Mouse (Mus musculus): ENCODE data around the gene Atxn1.

Atxn1 gene

GRCm38 (mm10) chr13:45734531-45734930 is 230.3 kb downstream of the Atxn1 start:
- no peak for DNase-seq (ENCODE audit: low read depth in 1 of 2, low spot score in 2 of 2)

- DNase-seq (ENCODE audit: low read depth in 1 of 2, low spot score in 2 of 2), result no peak
These were observed 232.2 kb downstream of the Atxn1 start for GRCm38 (mm10) chr13:45732590-45732989.

- no peak for DNase-seq (ENCODE audit: low read depth in 1 of 2, low spot score in 2 of 2)
These were observed 237.9 kb downstream of the Atxn1 start for GRCm38 (mm10) chr13:45726917-45727316.

GRCm38 (mm10) chr13:45726181-45726580 is 238.6 kb downstream of the Atxn1 start:
- no peak for DNase-seq (ENCODE audit: low read depth in 1 of 2, low spot score in 2 of 2)

GRCm38 (mm10) chr13:45724507-45725259 is 240.1 kb downstream of the Atxn1 start:
- no peak for DNase-seq (ENCODE audit: low read depth in 1 of 2, low spot score in 2 of 2)

- no peak for DNase-seq (ENCODE audit: low read depth in 1 of 2, low spot score in 2 of 2)
These were observed 241.9 kb downstream of the Atxn1 start for GRCm38 (mm10) chr13:45722885-45723284.

- DNase-seq (ENCODE audit: low read depth in 1 of 2, low spot score in 2 of 2), result no peak
These were observed 243.2 kb downstream of the Atxn1 start for GRCm38 (mm10) chr13:45721621-45722020.

GRCm38 (mm10) chr13:45718850-45719249 is 246.0 kb downstream of the Atxn1 start:
- DNase-seq (ENCODE audit: low read depth in 1 of 2, low spot score in 2 of 2), result no peak

- DNase-seq (ENCODE audit: low read depth in 1 of 2, low spot score in 2 of 2), result no peak
These were observed 249.1 kb downstream of the Atxn1 start for GRCm38 (mm10) chr13:45715583-45716180.

GRCm38 (mm10) chr13:45710041-45710440 is 254.8 kb downstream of the Atxn1 start:
- DNase-seq (ENCODE audit: low read depth in 1 of 2, low spot score in 2 of 2), result no peak

GRCm38 (mm10) chr13:45709402-45709801 is 255.4 kb downstream of the Atxn1 start:
- no peak for DNase-seq (ENCODE audit: low read depth in 1 of 2, low spot score in 2 of 2)

GRCm38 (mm10) chr13:45701296-45701790 is 263.5 kb downstream of the Atxn1 start:
- no peak for DNase-seq (ENCODE audit: low read depth in 1 of 2, low spot score in 2 of 2)

GRCm38 (mm10) chr13:45698982-45699381 is 265.8 kb downstream of the Atxn1 start:
- no peak for DNase-seq (ENCODE audit: low read depth in 1 of 2, low spot score in 2 of 2)

GRCm38 (mm10) chr13:45696009-45696408 is 268.8 kb downstream of the Atxn1 start:
- DNase-seq (ENCODE audit: low read depth in 1 of 2, low spot score in 2 of 2), result no peak

- no peak for DNase-seq (ENCODE audit: low read depth in 1 of 2, low spot score in 2 of 2)
These were observed 269.8 kb downstream of the Atxn1 start for GRCm38 (mm10) chr13:45694921-45695437.

- DNase-seq (ENCODE audit: low read depth in 1 of 2, low spot score in 2 of 2), result no peak
These were observed 270.9 kb downstream of the Atxn1 start for GRCm38 (mm10) chr13:45693953-45694352.

GRCm38 (mm10) chr13:45693534-45693933 is 271.3 kb downstream of the Atxn1 start:
- DNase-seq (ENCODE audit: low read depth in 1 of 2, low spot score in 2 of 2), result no peak

- no peak for DNase-seq (ENCODE audit: low read depth in 1 of 2, low spot score in 2 of 2)
These were observed 271.7 kb downstream of the Atxn1 start for GRCm38 (mm10) chr13:45693126-45693525.

- no peak for DNase-seq (ENCODE audit: low read depth in 1 of 2, low spot score in 2 of 2)
These were observed 272.4 kb downstream of the Atxn1 start for GRCm38 (mm10) chr13:45692440-45692839.

GRCm38 (mm10) chr13:45690426-45690825 is 274.4 kb downstream of the Atxn1 start:
- DNase-seq (ENCODE audit: low read depth in 1 of 2, low spot score in 2 of 2), result no peak

GRCm38 (mm10) chr13:45688864-45689263 is 275.9 kb downstream of the Atxn1 start:
- no peak for DNase-seq (ENCODE audit: low read depth in 1 of 2, low spot score in 2 of 2)

- DNase-seq (ENCODE audit: low read depth in 1 of 2, low spot score in 2 of 2), result no peak
These were observed 277.2 kb downstream of the Atxn1 start for GRCm38 (mm10) chr13:45687581-45687980.

- DNase-seq (ENCODE audit: low read depth in 1 of 2, low spot score in 2 of 2), result no peak
These were observed 278.6 kb downstream of the Atxn1 start for GRCm38 (mm10) chr13:45686309-45686582.

Measured in monocyte, adult 2 months (primary cell).